Mouse (Mus musculus): ENCODE results near the gene Gm10100. TPM values are rescaled to one million over a fixed set of nuclear protein-coding genes. Genes with fewer than 3 reads are reported as not detected.
"Not testable (repeated sequence)": the region's sequence is repeated elsewhere in the genome, so short reads cannot be mapped to it uniquely, and the experiment has no call there.

The Gm10100 gene
- total RNA-seq (2014; rRNA removed) (not detected in 2 replicates), polyA plus RNA-seq (2012; rRNA removed) (not detected in 2 replicates)

- WGBS: 30% methylated on average over 3 of the region's 3 CpGs
These were observed at the start of gene Gm10100 for GRCm38 (mm10) chr10:77726186-77726585. TSS of gene Gm10100 (plus strand) at chr10:77726486.

GRCm38 (mm10) chr10:77677562-77677961 lies 48.7 kb upstream of the Gm10100 start:
- DNase-seq (ENCODE audit: extremely low read depth, low read depth, low spot score): no peak
- TF ChIP-seq POLR2A (IDR thresholded peaks at IDR 0.05; ENCODE audit: extremely low read depth, insufficient read depth, low read length): no peak
- no peak for TF ChIP-seq CTCF (IDR thresholded peaks at IDR 0.05; ENCODE audit: low read depth, low read length)
- Histone ChIP-seq H3K27ac (replicated peaks; ENCODE audit: insufficient read depth, low read depth, low read length) (no peak overlapping the region), H3K79me2 (ENCODE audit: control insufficient read depth, insufficient read depth, low read length) (no peaks in the 10 kb centered on the region), H3K4me3 (ENCODE audit: insufficient read depth, low read depth, low read length) (no peak overlapping the region), H3K27me3 (ENCODE audit: control insufficient read depth, insufficient read depth, low read length) (0 out of 2 replicates have a peak, but pooled peaks cover 4% of the 10 kb centered on the region), H3K36me3 (ENCODE audit: control insufficient read depth, insufficient read depth, low read length) (no peaks in the 10 kb centered on the region), H3K9ac (ENCODE audit: low read depth, low read length) (no peak overlapping the region), H3K4me1 (ENCODE audit: control insufficient read depth, insufficient read depth, low read length) (no peaks in the 10 kb centered on the region)
- WGBS: 3% methylated on average over 35 of the region's 35 CpGs

More at GRCm38 (mm10) chr10:77726186-77726585, at the start of gene Gm10100:
- Histone ChIP-seq H3K9ac (ENCODE audit: low read depth, low read length) (no peak within 1 kb of the TSS), H3K27me3 (ENCODE audit: control insufficient read depth, insufficient read depth, low read length) (no peaks in the 10 kb centered on the region), H3K4me1 (ENCODE audit: control insufficient read depth, insufficient read depth, low read length) (no peaks in the 10 kb centered on the region), H3K4me3 (ENCODE audit: insufficient read depth, low read depth, low read length) (no peak within 1 kb of the TSS), H3K27ac (replicated peaks; ENCODE audit: insufficient read depth, low read depth, low read length) (no peak within 1 kb of the TSS), H3K36me3 (ENCODE audit: control insufficient read depth, insufficient read depth, low read length) (no peaks in the 10 kb centered on the region), H3K79me2 (ENCODE audit: control insufficient read depth, insufficient read depth, low read length) (no peaks in the 10 kb centered on the region)
- TF ChIP-seq CTCF (IDR thresholded peaks at IDR 0.05; ENCODE audit: low read depth, low read length) (no peak), POLR2A (IDR thresholded peaks at IDR 0.05; ENCODE audit: extremely low read depth, insufficient read depth, low read length) (no peak)
- DNase-seq (ENCODE audit: extremely low read depth, low read depth, low spot score): no peak

- no peak overlapping the region for H3K9ac ChIP-seq (ENCODE audit: low read depth, low read length)
- 0 out of 2 replicates have a peak, but pooled peaks cover 4% of the 10 kb centered on the region for H3K27me3 ChIP-seq (ENCODE audit: control insufficient read depth, insufficient read depth, low read length)
- no peak overlapping the region for H3K27ac ChIP-seq (replicated peaks; ENCODE audit: insufficient read depth, low read depth, low read length)
- no peak overlapping the region for H3K4me3 ChIP-seq (ENCODE audit: insufficient read depth, low read depth, low read length)
- no peaks in the 10 kb centered on the region for H3K79me2 ChIP-seq (ENCODE audit: control insufficient read depth, insufficient read depth, low read length)
- no peaks in the 10 kb centered on the region for H3K36me3 ChIP-seq (ENCODE audit: control insufficient read depth, insufficient read depth, low read length)
- TF ChIP-seq CTCF (IDR thresholded peaks at IDR 0.05; ENCODE audit: low read depth, low read length) (no peak), POLR2A (IDR thresholded peaks at IDR 0.05; ENCODE audit: extremely low read depth, insufficient read depth, low read length) (no peak)
- 75% methylated on average over 7 of the region's 7 CpGs for WGBS
- H3K4me1 ChIP-seq (ENCODE audit: control insufficient read depth, insufficient read depth, low read length): no peaks in the 10 kb centered on the region
- no peak for DNase-seq (ENCODE audit: extremely low read depth, low read depth, low spot score)
These were observed 43.3 kb upstream of the Gm10100 start for GRCm38 (mm10) chr10:77682994-77683393.

GRCm38 (mm10) chr10:77684181-77684580 lies 42.1 kb upstream of the Gm10100 start:
- Histone ChIP-seq H3K9ac (ENCODE audit: low read depth, low read length) (no peak overlapping the region), H3K27me3 (ENCODE audit: control insufficient read depth, insufficient read depth, low read length) (0 out of 2 replicates have a peak, but pooled peaks cover 4% of the 10 kb centered on the region), H3K27ac (replicated peaks; ENCODE audit: insufficient read depth, low read depth, low read length) (no peak overlapping the region), H3K4me3 (ENCODE audit: insufficient read depth, low read depth, low read length) (no peak overlapping the region), H3K79me2 (ENCODE audit: control insufficient read depth, insufficient read depth, low read length) (no peaks in the 10 kb centered on the region), H3K36me3 (ENCODE audit: control insufficient read depth, insufficient read depth, low read length) (no peaks in the 10 kb centered on the region), H3K4me1 (ENCODE audit: control insufficient read depth, insufficient read depth, low read length) (no peaks in the 10 kb centered on the region)
- DNase-seq (ENCODE audit: extremely low read depth, low read depth, low spot score): no peak
- WGBS: 52% methylated on average over 8 of the region's 8 CpGs
- TF ChIP-seq POLR2A (IDR thresholded peaks at IDR 0.05; ENCODE audit: extremely low read depth, insufficient read depth, low read length) (no peak), CTCF (IDR thresholded peaks at IDR 0.05; ENCODE audit: low read depth, low read length) (no peak)

GRCm38 (mm10) chr10:77685895-77686664 lies 40.2 kb upstream of the Gm10100 start, which contains the start of gene Tspear:
TSS of gene Tspear (plus strand) at chr10:77686569.
- Histone ChIP-seq H3K4me3 (ENCODE audit: insufficient read depth, low read depth, low read length) (no peak within 1 kb of the TSS), H3K9ac (ENCODE audit: low read depth, low read length) (no peak within 1 kb of the TSS), H3K36me3 (ENCODE audit: control insufficient read depth, insufficient read depth, low read length) (no peaks in the 10 kb centered on the region), H3K79me2 (ENCODE audit: control insufficient read depth, insufficient read depth, low read length) (no peaks in the 10 kb centered on the region), H3K27ac (replicated peaks; ENCODE audit: insufficient read depth, low read depth, low read length) (no peak within 1 kb of the TSS), H3K4me1 (ENCODE audit: control insufficient read depth, insufficient read depth, low read length) (no peaks in the 10 kb centered on the region), H3K27me3 (ENCODE audit: control insufficient read depth, insufficient read depth, low read length) (0 out of 2 replicates have a peak, but pooled peaks cover 4% of the 10 kb centered on the region)
- DNase-seq (ENCODE audit: extremely low read depth, low read depth, low spot score): no peak
- no peak for TF ChIP-seq POLR2A (IDR thresholded peaks at IDR 0.05; ENCODE audit: extremely low read depth, insufficient read depth, low read length)
- no peak for TF ChIP-seq CTCF (IDR thresholded peaks at IDR 0.05; ENCODE audit: low read depth, low read length)
- 7% methylated on average over 22 of the region's 22 CpGs for WGBS

GRCm38 (mm10) chr10:77687021-77687420 lies 39.3 kb upstream of the Gm10100 start:
- no peak for DNase-seq (ENCODE audit: extremely low read depth, low read depth, low spot score)
- TF ChIP-seq POLR2A (IDR thresholded peaks at IDR 0.05; ENCODE audit: extremely low read depth, insufficient read depth, low read length) (no peak), CTCF (IDR thresholded peaks at IDR 0.05; ENCODE audit: low read depth, low read length) (no peak)
- Histone ChIP-seq H3K27ac (replicated peaks; ENCODE audit: insufficient read depth, low read depth, low read length) (no peak overlapping the region), H3K36me3 (ENCODE audit: control insufficient read depth, insufficient read depth, low read length) (no peaks in the 10 kb centered on the region), H3K4me3 (ENCODE audit: insufficient read depth, low read depth, low read length) (no peak overlapping the region), H3K27me3 (ENCODE audit: control insufficient read depth, insufficient read depth, low read length) (0 out of 2 replicates have a peak, but pooled peaks cover 4% of the 10 kb centered on the region), H3K79me2 (ENCODE audit: control insufficient read depth, insufficient read depth, low read length) (no peaks in the 10 kb centered on the region), H3K4me1 (ENCODE audit: control insufficient read depth, insufficient read depth, low read length) (no peaks in the 10 kb centered on the region), H3K9ac (ENCODE audit: low read depth, low read length) (no peak overlapping the region)
- 40% methylated on average over 10 of the region's 10 CpGs for WGBS

GRCm38 (mm10) chr10:77690356-77690807 lies 35.9 kb upstream of the Gm10100 start, which contains the start of gene Gm19402:
TSS of gene Gm19402 (minus strand) at chr10:77690757.
- H3K36me3 ChIP-seq (ENCODE audit: control insufficient read depth, insufficient read depth, low read length); H3K79me2 ChIP-seq (ENCODE audit: control insufficient read depth, insufficient read depth, low read length); DNase-seq (ENCODE audit: extremely low read depth, low read depth, low spot score); H3K27ac ChIP-seq (replicated peaks; ENCODE audit: insufficient read depth, low read depth, low read length); H3K4me3 ChIP-seq (ENCODE audit: insufficient read depth, low read depth, low read length); H3K27me3 ChIP-seq (ENCODE audit: control insufficient read depth, insufficient read depth, low read length); H3K9ac ChIP-seq (ENCODE audit: low read depth, low read length); H3K4me1 ChIP-seq (ENCODE audit: control insufficient read depth, insufficient read depth, low read length): not testable (repeated sequence)
- 82% methylated on average over 3 of the region's 3 CpGs for WGBS
